Mouse (Mus musculus): ENCODE measurements around the gene Loxl1. TPM values are rescaled to one million over a fixed set of nuclear protein-coding genes. Genes with fewer than 3 reads are reported as not detected.

Loxl1 gene
- polyA plus RNA-seq, 1 experiment = 2.3 TPM

- no peak for DNase-seq
- no peak overlapping the region for H3K4me3 ChIP-seq (replicated peaks; ENCODE audit: insufficient read depth, low read depth, low read length)
- H3K4me1 ChIP-seq (ENCODE audit: control insufficient read depth, insufficient read depth, low read length) = peaks cover 3% of the 10 kb centered on the region; the same call in 1 of the 2 replicates
- no peaks in the 10 kb centered on the region for H3K27me3 ChIP-seq (ENCODE audit: control insufficient read depth, insufficient read depth, low read length)
- 47% methylated on average over 3 of the region's 3 CpGs for WGBS
- TF ChIP-seq POLR2A (IDR thresholded peaks at IDR 0.05; ENCODE audit: borderline replicate concordance, insufficient read depth, low read length) (no peak), CTCF (IDR thresholded peaks at IDR 0.05; ENCODE audit: borderline replicate concordance, insufficient read depth, low read depth, low read length) (no peak)
- H3K27ac ChIP-seq (ENCODE audit: insufficient read depth, low read length) = no peak overlapping the region
These were observed 5.3 kb upstream of the Loxl1 start for GRCm38 (mm10) chr9:58318317-58318716.

- H3K4me3 ChIP-seq (replicated peaks; ENCODE audit: insufficient read depth, low read depth, low read length) = no peak overlapping the region
- no peak overlapping the region for H3K27ac ChIP-seq (ENCODE audit: insufficient read depth, low read length)
- 29% methylated on average over 3 of the region's 3 CpGs for WGBS
- DNase-seq = no peak
- H3K4me1 ChIP-seq (ENCODE audit: control insufficient read depth, insufficient read depth, low read length) = peaks cover 3% of the 10 kb centered on the region; the same call in 1 of the 2 replicates
- TF ChIP-seq POLR2A (IDR thresholded peaks at IDR 0.05; ENCODE audit: borderline replicate concordance, insufficient read depth, low read length) (no peak), CTCF (IDR thresholded peaks at IDR 0.05; ENCODE audit: borderline replicate concordance, insufficient read depth, low read depth, low read length) (no peak)
- H3K27me3 ChIP-seq (ENCODE audit: control insufficient read depth, insufficient read depth, low read length) = no peaks in the 10 kb centered on the region; the same call in 1 of the 2 replicates
These were observed 4.4 kb upstream of the Loxl1 start for GRCm38 (mm10) chr9:58317381-58317780.

GRCm38 (mm10) chr9:58316784-58317183 lies 3.8 kb upstream of the Loxl1 start:
- WGBS = 57% methylated on average over 7 of the region's 7 CpGs
- Histone ChIP-seq H3K4me1 (ENCODE audit: control insufficient read depth, insufficient read depth, low read length) (peaks cover 3% of the 10 kb centered on the region; the same call in 1 of the 2 replicates), H3K27ac (ENCODE audit: insufficient read depth, low read length) (no peak overlapping the region), H3K4me3 (replicated peaks; ENCODE audit: insufficient read depth, low read depth, low read length) (no peak overlapping the region), H3K27me3 (ENCODE audit: control insufficient read depth, insufficient read depth, low read length) (no peaks in the 10 kb centered on the region; the same call in 1 of the 2 replicates)
- TF ChIP-seq CTCF (IDR thresholded peaks at IDR 0.05; ENCODE audit: borderline replicate concordance, insufficient read depth, low read depth, low read length) (no peak), POLR2A (IDR thresholded peaks at IDR 0.05; ENCODE audit: borderline replicate concordance, insufficient read depth, low read length) (no peak)
- DNase-seq = no peak

- Histone ChIP-seq H3K27me3 (ENCODE audit: control insufficient read depth, insufficient read depth, low read length) (no peaks in the 10 kb centered on the region; the same call in 1 of the 2 replicates), H3K4me3 (replicated peaks; ENCODE audit: insufficient read depth, low read depth, low read length) (no peak overlapping the region), H3K27ac (ENCODE audit: insufficient read depth, low read length) (no peak overlapping the region), H3K4me1 (ENCODE audit: control insufficient read depth, insufficient read depth, low read length) (peaks cover 3% of the 10 kb centered on the region; the same call in 1 of the 2 replicates)
- TF ChIP-seq POLR2A (IDR thresholded peaks at IDR 0.05; ENCODE audit: borderline replicate concordance, insufficient read depth, low read length) = no peak
- no peak for TF ChIP-seq CTCF (IDR thresholded peaks at IDR 0.05; ENCODE audit: borderline replicate concordance, insufficient read depth, low read depth, low read length)
- WGBS = 85% methylated on average over 2 of the region's 2 CpGs
- DNase-seq = no peak
These were observed 2.9 kb upstream of the Loxl1 start for GRCm38 (mm10) chr9:58315850-58316249.

GRCm38 (mm10) chr9:58314682-58315360 lies 1.8 kb upstream of the Loxl1 start:
- DNase-seq = peak in 1 of 2 experiments; percentile 38
- no peak overlapping the region for H3K27ac ChIP-seq (ENCODE audit: insufficient read depth, low read length)

GRCm38 (mm10) chr9:58312196-58312943 lies 616 bp downstream of the Loxl1 start:
- Histone ChIP-seq H3K4me1 (ENCODE audit: control insufficient read depth, insufficient read depth, low read length) (peaks cover 3% of the 10 kb centered on the region; the same call in 1 of the 2 replicates), H3K27me3 (ENCODE audit: control insufficient read depth, insufficient read depth, low read length) (no peaks in the 10 kb centered on the region; the same call in 1 of the 2 replicates), H3K4me3 (replicated peaks; ENCODE audit: insufficient read depth, low read depth, low read length) (peak overlapping the region; percentile 15), H3K27ac (ENCODE audit: insufficient read depth, low read length) (no peak overlapping the region)
- WGBS = 5% methylated on average over 72 of the region's 72 CpGs
- DNase-seq = no peak
- TF ChIP-seq CTCF (IDR thresholded peaks at IDR 0.05; ENCODE audit: borderline replicate concordance, insufficient read depth, low read depth, low read length) = no peak

More at GRCm38 (mm10) chr9:58314682-58315360, 1.8 kb upstream of the Loxl1 start:
- H3K4me3 ChIP-seq (replicated peaks; ENCODE audit: insufficient read depth, low read depth, low read length) = no peak overlapping the region
- no peaks in the 10 kb centered on the region; the same call in 1 of the 2 replicates for H3K27me3 ChIP-seq (ENCODE audit: control insufficient read depth, insufficient read depth, low read length)
- peaks cover 3% of the 10 kb centered on the region; the same call in 1 of the 2 replicates for H3K4me1 ChIP-seq (ENCODE audit: control insufficient read depth, insufficient read depth, low read length)
- TF ChIP-seq CTCF (IDR thresholded peaks at IDR 0.05; ENCODE audit: borderline replicate concordance, insufficient read depth, low read depth, low read length) = no peak
- no peak for TF ChIP-seq POLR2A (IDR thresholded peaks at IDR 0.05; ENCODE audit: borderline replicate concordance, insufficient read depth, low read length)
- 60% methylated on average over 5 of the region's 5 CpGs for WGBS

- Histone ChIP-seq H3K27ac (ENCODE audit: insufficient read depth, low read length) (no peak overlapping the region), H3K4me1 (ENCODE audit: control insufficient read depth, insufficient read depth, low read length) (peaks cover 3% of the 10 kb centered on the region; the same call in 1 of the 2 replicates), H3K27me3 (ENCODE audit: control insufficient read depth, insufficient read depth, low read length) (no peaks in the 10 kb centered on the region; the same call in 1 of the 2 replicates), H3K4me3 (replicated peaks; ENCODE audit: insufficient read depth, low read depth, low read length) (no peak overlapping the region)
- 65% methylated on average over 33 of the region's 33 CpGs for WGBS
- no peak for DNase-seq
- TF ChIP-seq POLR2A (IDR thresholded peaks at IDR 0.05; ENCODE audit: borderline replicate concordance, insufficient read depth, low read length) (no peak), CTCF (IDR thresholded peaks at IDR 0.05; ENCODE audit: borderline replicate concordance, insufficient read depth, low read depth, low read length) (no peak)
These were observed 1.6 kb downstream of the Loxl1 start for GRCm38 (mm10) chr9:58311191-58311910.
